Mouse (Mus musculus) kidney, adult 8-10 months (tissue): ENCODE results near the gene Nr0b2.

Source experiments
- DNase-seq, 2 experiments: peaks; one replicate each; pipeline ENCODE4 v3.0.0; 2022

Nr0b2 gene

DNA sequence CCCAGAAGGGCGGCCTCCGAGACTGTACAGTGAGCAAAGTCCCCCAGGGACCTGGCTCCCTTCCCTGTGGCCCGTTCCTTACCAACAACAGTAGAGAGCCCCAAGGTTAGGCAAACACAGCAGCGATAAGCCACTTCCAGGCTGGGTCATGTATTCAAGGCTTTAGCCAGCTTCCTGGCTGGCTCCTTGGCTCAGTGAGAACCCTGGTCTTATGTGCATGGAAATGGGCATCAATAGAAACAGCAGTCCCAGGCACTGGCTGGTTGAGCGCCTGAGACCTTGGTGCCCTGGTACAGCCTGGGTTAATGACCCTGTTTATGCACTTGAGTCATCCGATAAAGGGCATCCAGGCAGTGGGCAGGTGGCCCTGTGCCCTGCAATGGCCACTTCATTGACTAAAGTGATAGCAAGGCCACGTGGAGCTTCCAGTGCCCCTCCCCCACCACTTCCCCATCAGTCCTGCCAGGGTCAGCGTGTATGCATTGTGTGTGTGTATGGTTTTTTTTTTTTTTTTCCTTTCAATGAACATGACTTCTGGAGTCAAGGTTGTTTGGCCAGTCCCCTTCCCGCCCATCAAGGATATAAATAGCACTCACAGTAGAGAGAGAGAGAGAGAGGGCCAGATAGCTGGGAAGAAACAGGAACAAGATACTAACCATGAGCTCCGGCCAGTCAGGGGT is at the start of gene Nr0b2:
Gene Nr0b2 (plus strand): TSS at position 609 of the 680 bp plus-strand sequence.
- DNase-seq: peak; percentile 30 to 40

DNA sequence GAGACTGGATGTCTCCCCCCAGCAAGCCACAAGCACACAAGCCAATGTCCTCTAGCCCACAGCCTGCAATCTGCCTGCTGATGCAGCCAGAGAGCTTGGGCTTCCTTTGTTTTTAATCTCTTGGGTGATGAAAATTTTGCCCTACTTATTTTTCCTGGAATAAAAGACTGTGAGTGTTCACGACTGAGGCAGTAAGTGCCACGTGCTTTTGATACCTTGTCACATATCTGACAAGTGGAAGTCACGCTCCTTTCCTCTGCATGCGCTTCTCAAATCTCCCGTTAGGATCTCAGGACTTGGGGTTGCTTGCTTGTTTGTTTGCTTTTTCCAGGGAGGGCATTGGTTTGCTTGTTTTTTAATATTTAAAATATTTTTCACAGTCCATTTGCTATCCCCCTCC is 48.9 kb upstream of the Nr0b2 start:
- no peak for DNase-seq

DNA sequence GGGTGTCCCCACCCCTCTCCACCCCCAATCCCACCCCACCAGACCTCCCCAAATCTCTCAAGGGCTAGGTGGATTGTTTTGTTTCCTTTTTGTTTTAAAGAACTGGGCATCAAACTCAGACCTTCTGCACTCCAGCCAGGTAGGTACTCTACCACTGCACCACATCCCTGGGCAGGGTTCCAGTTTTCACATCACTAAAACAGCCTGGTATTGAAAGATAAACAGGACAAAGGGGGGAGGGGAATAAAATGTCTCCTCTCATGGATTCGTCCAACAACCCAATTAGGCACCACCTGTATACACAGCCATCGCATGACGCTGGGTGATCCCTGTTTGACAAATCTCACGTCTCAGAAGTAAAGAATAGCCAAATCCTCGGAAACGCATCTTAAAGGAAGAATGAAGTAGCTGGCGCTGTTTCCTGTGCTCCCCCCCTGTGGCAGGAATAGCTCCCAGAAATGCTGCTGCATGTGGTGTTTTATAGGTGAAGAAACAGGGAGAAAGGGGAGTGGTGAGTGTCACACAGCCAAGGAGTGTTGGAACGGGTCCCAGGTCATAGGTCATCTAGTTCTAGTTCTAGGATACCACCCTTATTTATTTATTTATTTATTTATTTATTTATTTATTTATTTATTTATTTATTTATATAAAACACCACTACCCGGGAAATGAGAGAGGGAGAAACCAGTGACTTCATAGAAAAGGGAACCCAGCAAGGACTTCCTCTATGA is 48.3 kb upstream of the Nr0b2 start:
- no peak for DNase-seq

DNA sequence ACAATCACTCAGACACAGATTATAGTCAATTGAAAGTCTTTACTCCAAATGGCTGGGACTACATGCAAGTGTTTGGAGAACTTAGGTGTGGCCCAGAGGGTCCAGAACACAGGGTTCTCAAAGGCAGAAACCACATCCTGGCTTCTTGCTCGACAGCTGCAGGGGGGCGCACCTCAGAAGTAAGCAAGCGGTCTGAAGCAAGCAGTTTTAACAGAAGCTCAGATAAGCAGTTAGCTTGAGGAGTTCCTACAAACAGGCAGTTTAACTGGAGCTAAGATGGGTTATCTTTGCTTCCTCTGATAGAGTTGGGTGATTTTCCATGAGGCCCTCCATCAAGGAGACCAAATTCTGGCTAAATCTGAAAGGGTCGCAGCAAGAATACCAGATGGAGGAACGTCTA is 46.6 kb upstream of the Nr0b2 start:
- DNase-seq: no peak

DNA sequence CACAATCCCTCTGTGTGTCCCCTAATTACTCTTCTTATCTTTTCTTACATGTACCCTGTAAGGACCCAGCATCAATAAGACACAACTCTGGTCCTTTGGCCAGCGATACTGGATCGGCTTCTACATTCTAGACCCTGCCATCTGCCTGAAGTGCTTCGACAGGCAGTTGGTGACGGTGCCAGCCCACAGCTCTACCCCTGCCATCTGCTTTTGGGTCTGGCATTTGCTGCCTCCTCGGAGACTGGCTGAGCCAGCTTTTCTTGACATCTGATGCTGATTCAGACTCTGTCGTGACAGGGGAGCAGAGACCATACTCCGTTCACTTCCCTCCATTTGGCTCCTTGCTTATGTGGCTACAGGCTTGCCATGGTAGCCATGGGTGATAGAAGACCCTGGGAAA is 44.2 kb upstream of the Nr0b2 start:
- no peak for DNase-seq

DNA sequence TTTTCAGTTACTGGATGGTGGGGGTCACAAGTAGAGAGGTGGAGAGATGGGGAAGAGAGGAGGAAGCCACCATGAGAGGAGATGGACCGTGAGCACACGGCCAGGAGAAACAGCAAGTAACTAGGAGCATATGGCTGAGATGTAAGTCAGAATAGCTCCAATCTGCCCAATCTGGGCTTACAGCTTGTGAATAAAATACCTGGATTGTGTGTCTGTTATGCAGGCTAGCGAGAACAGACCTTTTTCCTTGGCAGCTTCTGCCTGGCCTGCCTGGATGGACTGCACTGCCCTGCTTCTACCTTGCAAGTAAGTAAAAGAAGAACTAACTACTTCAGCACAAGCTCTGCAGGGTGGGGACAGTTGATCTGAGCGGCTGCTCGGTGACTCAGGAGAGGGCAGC is 42.1 kb upstream of the Nr0b2 start:
- no peak for DNase-seq

DNA sequence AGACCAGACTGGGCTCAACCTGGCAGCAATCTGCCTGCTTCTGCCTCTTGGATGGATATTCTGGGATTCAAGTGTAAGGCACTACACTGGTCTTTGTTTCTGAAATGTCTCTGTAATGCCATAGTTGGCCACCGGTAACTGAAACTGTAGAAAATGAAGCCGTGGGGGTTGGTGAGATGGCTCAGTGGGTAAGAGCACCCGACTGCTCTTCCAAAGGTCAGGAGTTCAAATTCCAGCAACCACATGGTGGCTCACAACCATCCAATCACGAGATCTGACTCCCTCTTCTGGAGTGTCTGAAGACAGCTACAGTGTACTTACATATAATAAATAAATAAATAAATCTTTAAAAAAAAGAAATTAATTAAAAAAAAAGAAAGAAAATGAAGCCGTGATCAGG is 40.7 kb upstream of the Nr0b2 start:
- DNase-seq: peak; percentile 55 to 58

DNA sequence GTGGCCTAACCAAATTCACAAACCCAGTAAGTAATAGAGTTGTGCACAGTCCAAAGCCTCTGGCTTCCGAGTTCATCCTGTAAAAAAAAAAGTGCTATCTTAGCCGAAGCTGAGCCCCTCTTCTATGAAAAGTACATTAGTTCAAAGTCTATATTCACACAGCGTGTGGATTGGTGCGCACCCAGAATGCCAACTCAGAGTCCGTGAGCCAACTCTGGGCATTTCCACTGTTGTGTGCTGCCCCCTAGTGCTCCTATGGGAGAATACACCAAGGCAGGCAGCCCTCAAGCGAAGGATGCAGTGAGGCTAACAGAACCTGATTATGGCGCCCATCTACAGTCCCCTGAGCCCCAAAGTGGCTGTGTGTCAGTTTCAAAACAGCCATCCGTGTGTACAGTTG is 40.2 kb upstream of the Nr0b2 start:
- DNase-seq: peak; percentile 81 to 89

DNA sequence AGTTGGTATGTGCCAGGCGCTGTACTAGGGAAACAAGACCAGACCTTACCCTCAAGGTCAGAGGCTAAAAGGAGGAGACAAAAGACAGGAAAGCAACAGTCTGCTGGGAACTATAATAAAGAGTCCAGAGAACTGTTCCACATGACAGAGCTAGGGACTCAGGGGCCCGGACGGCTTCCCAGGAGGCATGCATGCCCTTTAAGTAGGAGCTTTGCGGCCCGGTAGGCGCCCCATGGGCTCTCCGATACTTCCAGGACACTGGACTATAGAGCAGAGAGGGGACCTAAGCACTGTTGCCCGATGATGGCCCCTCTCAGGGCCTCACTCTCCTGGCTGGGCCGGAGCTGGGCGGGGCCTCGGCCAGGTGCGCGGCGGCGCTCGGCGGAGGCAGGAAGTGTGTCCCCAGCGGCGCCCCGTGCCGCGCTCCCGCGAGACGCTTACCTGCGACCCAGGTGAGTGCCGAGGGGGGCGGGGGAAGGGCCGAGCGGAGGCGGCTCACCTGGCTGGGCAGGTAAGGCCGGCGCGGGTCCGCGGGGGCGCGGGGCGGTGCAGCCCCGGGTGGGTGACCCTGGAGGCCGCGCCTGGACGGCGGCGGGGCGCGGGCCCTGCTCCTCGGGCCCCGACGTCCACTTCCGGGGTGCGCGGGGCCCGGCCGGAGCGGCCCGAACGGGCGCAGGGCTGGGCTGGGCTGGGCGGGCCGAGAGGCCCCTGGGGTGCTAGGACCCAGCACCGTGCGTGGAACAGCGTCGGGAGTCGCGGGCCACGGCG is 34.4 kb upstream of the Nr0b2 start, which contains the start of gene Kdf1:
Gene Kdf1 (plus strand): TSS at position 363 of the 768 bp plus-strand sequence.
- DNase-seq: peak; percentile 80 to 82

DNA sequence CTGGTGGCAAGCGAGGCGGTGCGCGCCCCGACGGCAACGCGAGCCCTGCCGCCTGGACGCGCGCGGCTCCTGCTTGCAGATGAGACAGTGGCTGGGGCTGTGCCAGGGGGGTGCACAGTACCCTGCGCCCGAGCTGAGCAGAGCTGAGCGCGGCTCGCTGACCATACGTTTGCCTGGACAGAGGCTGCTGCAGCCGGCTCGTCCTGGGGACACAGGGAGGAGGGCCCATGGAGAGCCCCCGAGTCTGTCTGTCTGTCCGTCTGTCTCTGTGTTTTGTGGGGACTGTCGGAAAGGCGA is 33.9 kb upstream of the Nr0b2 start:
- no peak for DNase-seq

DNA sequence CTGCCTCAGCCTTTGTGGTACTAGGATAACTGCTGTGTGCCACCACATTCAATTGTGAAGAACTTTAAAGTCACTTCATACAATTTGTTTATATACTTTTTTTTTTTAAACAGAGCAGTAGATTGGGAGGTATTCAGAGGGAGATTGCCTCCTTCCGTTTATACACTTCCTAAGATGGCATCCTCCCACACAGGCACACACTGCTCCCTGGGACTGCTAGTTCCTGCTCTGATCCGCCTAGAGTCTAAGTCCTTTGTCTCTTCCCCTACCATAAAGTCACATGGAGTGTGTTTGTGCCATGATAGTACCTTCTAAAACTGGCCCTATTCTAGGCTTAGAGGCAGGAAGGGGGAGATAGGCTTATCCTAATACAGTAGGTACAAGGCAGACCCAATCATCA is 31.7 kb upstream of the Nr0b2 start:
- no peak for DNase-seq

DNA sequence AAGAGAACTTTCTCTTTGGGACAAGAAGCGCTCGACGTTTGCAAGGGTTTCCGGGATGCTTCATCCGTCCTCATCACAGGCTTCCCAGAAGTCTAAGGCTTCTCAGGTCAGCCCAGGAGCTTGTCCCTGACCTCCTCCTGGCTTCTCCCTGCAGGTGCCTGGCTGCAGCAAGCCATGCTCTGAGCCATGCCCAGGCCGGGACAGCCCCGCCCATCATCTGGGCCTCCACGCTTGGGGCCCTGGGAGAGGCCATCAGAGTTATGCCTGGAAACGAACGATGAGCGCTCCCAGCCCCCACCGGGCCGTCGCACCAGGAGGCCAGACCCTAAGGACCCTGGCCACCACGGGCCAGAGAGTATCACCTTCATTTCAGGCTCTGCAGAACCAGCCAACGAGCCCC is 25.4 kb upstream of the Nr0b2 start:
- no peak for DNase-seq

DNA sequence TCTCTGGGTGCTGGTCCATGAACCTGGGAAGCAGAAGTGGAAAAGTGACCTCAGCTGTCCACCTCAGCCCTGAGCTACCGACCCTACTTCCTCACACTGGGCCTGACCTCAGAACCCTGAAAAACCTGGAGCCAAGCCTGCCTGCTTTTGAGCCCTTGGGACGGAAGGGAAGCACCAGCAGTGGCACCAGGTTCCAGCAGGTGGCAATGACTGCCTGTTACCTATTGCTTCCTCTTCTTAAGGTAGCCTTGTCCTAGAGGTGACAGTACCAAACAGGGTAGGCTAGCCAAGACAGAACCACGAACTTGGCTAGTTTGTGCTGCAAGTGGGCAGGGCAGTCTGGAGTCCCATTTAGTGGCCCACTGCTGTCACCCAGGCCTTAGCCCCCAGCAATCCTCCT is 20.4 kb upstream of the Nr0b2 start:
- DNase-seq: peak in 1 of 2 experiments; percentile 23

DNA sequence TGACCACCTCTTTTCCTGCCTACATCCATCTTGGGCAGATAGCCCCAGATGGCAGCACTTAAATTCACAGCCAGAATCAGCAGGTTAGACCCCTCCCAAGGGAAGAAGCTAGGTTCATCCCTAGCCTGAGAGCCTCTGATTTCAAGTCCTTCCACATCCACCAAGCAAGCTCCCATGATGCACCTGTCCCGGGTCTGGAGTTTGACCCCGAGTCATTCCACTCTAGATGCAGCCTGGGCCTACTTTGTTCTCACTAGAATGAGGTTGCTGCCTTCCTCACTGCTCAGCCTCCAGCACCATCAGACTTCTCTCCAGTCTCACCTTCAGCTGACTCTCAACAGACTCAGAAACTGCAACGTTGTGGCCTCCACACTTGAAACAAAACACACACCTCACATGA is 17.1 kb upstream of the Nr0b2 start:
- DNase-seq: peak; percentile 46 to 50

DNA sequence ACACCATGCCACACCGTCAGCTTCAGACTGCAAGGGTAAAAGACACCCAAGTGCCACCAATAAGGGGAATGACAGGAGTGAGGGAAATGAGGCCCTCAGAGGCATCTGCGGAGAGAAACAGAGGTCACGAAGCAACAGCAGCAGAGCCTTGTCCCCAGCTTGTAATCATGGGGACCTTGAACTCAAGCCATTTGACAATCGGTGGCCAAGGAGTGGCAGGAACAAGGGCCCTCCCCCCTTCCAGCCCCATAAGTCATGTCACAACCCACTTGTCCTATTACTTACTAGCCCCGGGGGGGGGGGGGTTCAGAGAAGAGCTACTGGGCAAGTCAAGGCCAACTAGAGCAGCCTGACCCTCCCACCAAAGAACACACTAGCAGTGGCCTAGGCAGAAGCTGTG is 16.5 kb upstream of the Nr0b2 start:
- no peak for DNase-seq

DNA sequence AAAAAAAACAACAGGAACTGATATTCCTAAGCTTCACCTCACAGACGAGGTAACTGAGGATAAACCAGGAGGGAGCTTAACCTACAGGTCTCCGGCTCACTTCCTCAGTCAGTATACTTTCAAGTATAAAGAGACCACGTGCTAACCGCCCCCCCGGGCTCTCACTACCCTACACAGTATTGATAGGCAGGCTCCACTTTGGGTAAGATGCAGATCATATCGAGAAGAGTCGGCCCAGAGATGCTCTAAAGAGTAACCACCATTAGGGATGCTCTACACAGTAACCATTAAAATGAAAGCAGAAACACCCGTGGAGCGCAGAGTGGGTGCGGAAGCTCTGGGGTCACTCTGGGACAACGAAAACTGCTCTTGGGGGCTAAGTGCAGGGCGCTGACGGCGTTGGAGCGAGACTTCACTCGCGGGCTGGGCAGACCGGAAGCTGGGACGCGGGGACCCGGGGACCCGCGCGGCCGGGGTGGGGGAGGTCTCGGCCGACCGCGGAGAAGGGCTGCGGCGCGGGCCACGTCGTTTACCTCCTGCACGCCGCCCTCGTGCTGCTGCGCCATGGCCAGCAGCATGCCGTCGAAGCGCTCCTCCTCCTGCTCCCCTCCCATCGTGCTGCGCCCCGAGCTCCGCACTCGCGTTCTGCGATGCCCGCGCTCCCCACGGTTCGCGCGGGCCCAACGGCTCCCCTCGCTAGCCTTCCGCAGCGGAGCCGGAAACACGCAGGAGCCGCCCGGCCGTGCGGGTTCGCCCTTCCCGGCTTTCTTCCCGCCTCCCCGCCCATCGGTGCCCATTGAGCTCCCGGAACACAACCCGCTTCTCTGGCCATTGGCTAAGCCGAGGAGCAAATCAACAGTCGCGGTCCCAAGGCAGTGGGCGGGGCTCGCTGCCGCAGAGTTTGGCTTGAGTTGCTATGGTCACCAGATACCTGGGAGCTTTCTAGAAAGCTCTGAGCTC is 7.6 kb upstream of the Nr0b2 start, which contains the start of gene Nudc:
Gene Nudc (minus strand): TSS at position 725 of the 960 bp plus-strand sequence.
- peak; percentile 97 to 98 for DNase-seq

DNA sequence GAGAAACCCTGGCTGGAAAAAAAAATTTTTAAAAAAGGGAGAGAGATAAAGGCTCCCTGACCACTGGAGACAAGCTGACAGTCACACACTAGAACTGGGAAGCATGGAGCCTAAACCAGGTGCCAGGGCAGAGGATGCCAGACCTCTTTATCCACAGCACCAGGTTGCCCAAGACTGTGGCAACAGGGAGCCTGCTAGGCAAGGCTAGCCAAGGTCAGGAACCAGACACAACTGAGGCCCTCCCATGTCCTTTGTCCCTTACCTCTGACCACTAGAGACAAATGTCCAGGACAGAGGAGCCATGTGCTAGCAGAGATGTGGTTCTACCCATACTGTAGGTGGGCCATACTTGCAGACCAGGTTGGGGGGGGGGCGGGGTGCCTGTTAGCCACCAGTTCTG is 1.1 kb upstream of the Nr0b2 start:
- no peak for DNase-seq

DNA sequence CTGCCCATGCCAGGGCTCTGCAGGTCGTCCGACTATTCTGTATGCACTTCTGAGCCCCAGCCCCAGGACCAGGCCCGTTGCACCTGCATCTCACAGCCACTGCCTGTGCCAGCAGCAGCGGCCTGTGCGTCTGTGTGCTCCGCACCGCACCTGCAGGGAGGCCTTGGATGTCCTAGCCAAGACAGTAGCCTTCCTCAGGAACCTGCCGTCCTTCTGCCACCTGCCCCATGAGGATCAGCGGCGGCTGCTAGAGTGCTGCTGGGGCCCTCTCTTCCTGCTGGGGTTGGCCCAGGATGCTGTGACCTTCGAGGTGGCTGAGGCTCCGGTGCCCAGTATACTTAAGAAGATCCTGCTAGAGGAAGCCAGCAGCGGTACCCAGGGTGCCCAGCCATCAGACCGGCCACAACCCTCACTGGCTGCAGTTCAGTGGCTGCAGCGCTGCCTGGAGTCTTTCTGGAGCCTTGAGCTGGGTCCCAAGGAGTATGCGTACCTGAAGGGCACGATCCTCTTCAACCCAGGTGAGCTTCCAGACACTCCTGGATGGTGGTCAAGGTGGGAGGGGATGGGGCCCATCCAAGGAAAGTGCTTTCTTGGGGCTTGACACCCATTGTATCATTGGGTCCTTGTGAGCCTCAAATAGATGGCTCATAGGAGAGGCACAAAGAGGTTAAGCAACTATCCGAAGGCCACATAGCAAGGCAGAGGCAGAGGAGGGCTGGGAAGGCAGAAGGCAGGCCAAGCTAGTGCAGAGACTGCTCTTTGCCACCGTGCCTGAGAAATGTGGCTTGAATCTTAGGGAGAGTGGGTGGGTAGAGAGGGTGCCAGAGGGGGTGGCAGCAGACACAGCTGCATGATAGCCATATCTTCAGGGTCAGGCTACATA is 513 bp downstream of the Nr0b2 start:
- no peak for DNase-seq

DNA sequence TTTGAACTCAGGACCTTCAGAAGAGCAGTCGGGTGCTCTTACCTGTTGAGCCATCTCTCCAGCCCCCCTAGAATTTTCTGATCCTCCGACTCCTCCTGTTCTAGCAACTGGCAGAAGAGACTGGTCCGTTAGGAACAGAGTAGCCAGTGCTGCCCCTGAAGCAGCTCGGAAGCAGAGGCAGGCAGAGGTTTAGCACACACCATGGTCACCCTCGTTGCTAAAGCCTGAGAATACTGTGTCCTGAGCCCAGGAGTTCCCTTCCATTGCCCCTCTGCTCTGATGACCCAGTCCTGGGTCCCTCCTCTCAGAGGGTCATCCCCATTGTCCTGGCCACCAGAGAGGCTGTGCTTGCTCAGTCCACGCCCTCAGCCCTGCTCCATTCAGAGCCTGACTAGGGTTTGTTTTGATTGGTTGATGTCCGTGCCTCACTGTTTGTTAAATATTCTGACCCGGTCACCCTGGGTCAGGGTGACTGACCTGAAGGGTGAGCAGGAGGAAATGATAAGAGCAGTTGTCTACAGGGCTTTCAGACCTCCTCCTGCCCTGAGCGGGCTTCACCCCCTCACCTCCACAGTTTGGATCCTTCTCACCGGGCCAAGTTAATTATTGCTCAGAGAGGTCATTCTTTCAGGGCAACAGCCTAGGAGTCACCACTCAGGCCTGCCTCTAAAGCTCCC is 4.0 kb downstream of the Nr0b2 start:
- peak; percentile 71 to 87 for DNase-seq

DNA sequence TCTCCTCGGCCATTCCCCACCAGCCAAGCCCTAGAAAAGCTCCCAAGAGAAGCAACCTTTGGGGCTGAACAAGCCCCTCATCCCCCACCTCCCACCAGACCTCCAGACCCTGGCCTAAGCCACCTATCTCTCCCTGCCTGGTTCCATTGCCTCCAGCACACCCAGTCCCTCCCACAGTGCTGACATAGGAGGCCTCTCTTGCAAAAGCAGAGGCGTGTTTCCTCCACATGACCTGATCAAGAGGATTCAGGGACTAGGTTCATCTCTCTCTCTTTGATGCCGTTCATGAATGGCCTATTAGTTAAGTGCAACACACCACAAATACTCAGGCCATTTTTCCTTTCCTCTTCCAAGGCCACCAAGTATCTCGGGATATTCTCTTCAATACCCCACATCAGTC is 6.7 kb downstream of the Nr0b2 start:
- no peak for DNase-seq

DNA sequence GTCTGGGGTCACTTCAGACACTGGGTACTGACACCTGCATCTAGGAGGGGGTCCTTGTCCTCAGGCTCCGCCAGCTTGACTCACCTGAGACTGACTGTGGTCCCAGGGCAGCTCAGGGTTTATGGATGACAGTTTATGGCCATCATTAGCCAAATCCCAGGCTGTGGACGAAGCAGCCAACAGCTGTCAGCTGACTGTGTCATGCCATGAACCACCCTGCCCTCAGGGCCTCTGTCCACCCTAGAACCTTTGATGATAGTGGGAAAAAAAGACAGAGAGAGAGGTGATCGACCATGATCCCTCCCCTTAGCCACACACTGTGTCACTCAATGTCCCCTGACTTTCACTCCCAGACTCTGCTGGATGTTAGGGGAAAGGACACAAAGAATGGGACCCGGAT is 8.4 kb downstream of the Nr0b2 start:
- DNase-seq: no peak
